Mouse (Mus musculus) CH12.LX (cell line): Measurements from ENCODE around the gene Gas7. TPM values are rescaled to one million over a fixed set of nuclear protein-coding genes. Genes with fewer than 3 reads are reported as not detected.

Experiments used
- DNase-seq: peaks from one replicate; pipeline ENCODE4 v3.0.0-alpha.2; 2013; ENCODE audit errors: extremely low read depth
- H3K27ac ChIP-seq: 2 replicates; pipeline ENCODE4 v1.5.1; 2012; ENCODE audit warnings: low read depth, mild to moderate bottlenecking, control low read depth, moderate library complexity; ENCODE audit not compliant: insufficient read depth
- H3K27me3 ChIP-seq: replicated peaks from 2 replicates; pipeline ENCODE3; 2012; ENCODE audit warnings: inconsistent platforms
- H3K36me3 ChIP-seq, 2 experiments: replicated peaks in 1 of 2; 2 replicates each; pipeline versions ENCODE3 to v1.6.1; 2012; ENCODE audit warnings: inconsistent platforms in 1 of 2, low read length in 1 of 2, mild to moderate bottlenecking in 1 of 2, mixed read lengths in 1 of 2, moderate library complexity in 1 of 2; ENCODE audit not compliant: control insufficient read depth in 1 of 2, insufficient read depth in 1 of 2
- H3K4me1 ChIP-seq, 2 experiments: 2 replicates each; pipeline ENCODE4 v1.6.1; 2012; ENCODE audit warnings: inconsistent platforms in 1 of 2, moderate library complexity in 1 of 2; ENCODE audit not compliant: insufficient read depth in 2 of 2, control insufficient read depth in 1 of 2
- H3K4me2 ChIP-seq: 2 replicates; pipeline ENCODE4 v1.6.1; 2012; ENCODE audit warnings: low read depth, mild to moderate bottlenecking, control low read depth; ENCODE audit not compliant: poor library complexity, insufficient read depth, severe bottlenecking
- H3K4me3 ChIP-seq, 3 experiments: fragments of 150-350 bp in 1 of 3; sonication (generic) in 1 of 3; replicated peaks in 1 of 3; 2 replicates each; pipeline versions ENCODE3 to v1.5.1; 2011 to 2012; ENCODE audit warnings: low read depth in 2 of 3, low read length in 2 of 3, mild to moderate bottlenecking in 2 of 3, moderate library complexity in 2 of 3, control low read depth in 1 of 3, improper control_type of control experiment in 1 of 3, inconsistent platforms in 1 of 3, mixed read lengths in 1 of 3; ENCODE audit not compliant: poor library complexity in 1 of 3
- H3K79me2 ChIP-seq: replicated peaks from 2 replicates; pipeline ENCODE4 v1.6.1; 2012; ENCODE audit warnings: mild to moderate bottlenecking, moderate library complexity; ENCODE audit not compliant: control insufficient read depth, poor library complexity, insufficient read depth, severe bottlenecking; ENCODE audit errors: extremely low read depth
- H3K9ac ChIP-seq: 2 replicates; pipeline ENCODE4 v1.6.1; 2012; ENCODE audit warnings: low read depth, mild to moderate bottlenecking, control low read depth, moderate library complexity; ENCODE audit not compliant: insufficient read depth
- H3K9me3 ChIP-seq: replicated peaks from 2 replicates; pipeline ENCODE3; 2012; ENCODE audit warnings: low read length, inconsistent platforms, mixed read lengths
- BHLHE40 ChIP-seq: IDR thresholded peaks from 2 replicates; pipeline ENCODE4 v1.6.1; 2011; ENCODE audit warnings: mild to moderate bottlenecking, low read depth, low read length, improper control_type of control experiment
- CHD2 ChIP-seq: IDR thresholded peaks from 2 replicates; pipeline ENCODE4 v1.6.1; 2011; ENCODE audit warnings: low read length, improper control_type of control experiment
- CTCF ChIP-seq, 2 experiments: IDR thresholded peaks in 1 of 2; conservative IDR thresholded peaks in 1 of 2; 2 replicates each; pipeline ENCODE4 v1.5.1; 2011 to 2012; ENCODE audit warnings: low read depth in 2 of 2, low read length in 2 of 2, improper control_type of control experiment in 1 of 2, inconsistent platforms in 1 of 2, mild to moderate bottlenecking in 1 of 2, moderate library complexity in 1 of 2
- ELF1 ChIP-seq: IDR thresholded peaks from 2 replicates; pipeline ENCODE4 v1.6.1; 2014; ENCODE audit warnings: low read depth, mild to moderate bottlenecking, inconsistent platforms, low read length, improper control_type of control experiment
- ETS1 ChIP-seq: conservative IDR thresholded peaks from 2 replicates; pipeline ENCODE4 v1.6.1; 2012; ENCODE audit warnings: low read depth, mild to moderate bottlenecking, inconsistent platforms, low read length, improper control_type of control experiment, moderate library complexity
- IRF4 ChIP-seq: IDR thresholded peaks from 2 replicates; pipeline ENCODE4 v1.6.1; 2014; ENCODE audit warnings: low read depth, mild to moderate bottlenecking, inconsistent platforms, low read length, improper control_type of control experiment
- JUN ChIP-seq: IDR thresholded peaks from 2 replicates; pipeline ENCODE4 v1.6.1; 2011; ENCODE audit warnings: low read depth, mild to moderate bottlenecking, low read length, improper control_type of control experiment, moderate library complexity; ENCODE audit not compliant: insufficient read depth
- KAT2A ChIP-seq: IDR thresholded peaks from 2 replicates; pipeline ENCODE4 v1.6.1; 2012; ENCODE audit warnings: low read length, improper control_type of control experiment, inconsistent platforms; ENCODE audit not compliant: insufficient replicate concordance
- MAX ChIP-seq: IDR thresholded peaks from 2 replicates; pipeline ENCODE4 v1.6.1; 2011; ENCODE audit warnings: low read length, improper control_type of control experiment
- MAZ ChIP-seq: IDR thresholded peaks from 2 replicates; pipeline ENCODE4 v1.6.1; 2012; ENCODE audit warnings: low read depth, mild to moderate bottlenecking, inconsistent platforms, low read length, improper control_type of control experiment, moderate library complexity
- MEF2A ChIP-seq: IDR thresholded peaks from 2 replicates; pipeline ENCODE4 v1.6.1; 2014; ENCODE audit warnings: low read depth, mild to moderate bottlenecking, inconsistent platforms, low read length, improper control_type of control experiment, borderline replicate concordance
- MYC ChIP-seq: IDR thresholded peaks from 2 replicates; pipeline ENCODE4 v1.6.1; 2011; ENCODE audit warnings: low read depth, mild to moderate bottlenecking, improper control_type of control experiment, low read length
- NELFE ChIP-seq: IDR thresholded peaks from 2 replicates; pipeline ENCODE4 v1.6.1; 2011; ENCODE audit warnings: low read depth, low read length, improper control_type of control experiment
- PAX5 ChIP-seq: IDR thresholded peaks from 2 replicates; pipeline ENCODE4 v1.6.1; 2012; ENCODE audit warnings: low read length, inconsistent platforms, mixed read lengths
- POLR2AphosphoS2 ChIP-seq: IDR thresholded peaks from 2 replicates; pipeline ENCODE4 v1.6.1; 2011; ENCODE audit warnings: low read depth, low read length, improper control_type of control experiment
- RAD21 ChIP-seq: IDR thresholded peaks from 2 replicates; pipeline ENCODE4 v1.6.1; 2011; ENCODE audit warnings: low read depth, mild to moderate bottlenecking, low read length, improper control_type of control experiment, moderate library complexity
- SIN3A ChIP-seq: IDR thresholded peaks from 2 replicates; pipeline ENCODE4 v1.6.1; 2012; ENCODE audit warnings: low read length, improper control_type of control experiment, inconsistent platforms
- SMC3 ChIP-seq: IDR thresholded peaks from 2 replicates; pipeline ENCODE4 v1.6.1; 2011; ENCODE audit warnings: low read depth, low read length, improper control_type of control experiment
- UBTF ChIP-seq: IDR thresholded peaks from 2 replicates; pipeline ENCODE4 v1.6.1; 2012; ENCODE audit warnings: low read depth, mild to moderate bottlenecking, inconsistent platforms, low read length, improper control_type of control experiment, moderate library complexity
- ZC3H11A ChIP-seq: IDR thresholded peaks from 2 replicates; pipeline ENCODE4 v1.6.1; 2012; ENCODE audit warnings: low read depth, mild to moderate bottlenecking, inconsistent platforms, low read length, improper control_type of control experiment
- ZMIZ1 ChIP-seq: IDR thresholded peaks from 2 replicates; pipeline ENCODE4 v1.6.1; 2012; ENCODE audit warnings: low read depth, mild to moderate bottlenecking, inconsistent platforms, low read length, improper control_type of control experiment
- ZNF384 ChIP-seq: IDR thresholded peaks from 2 replicates; pipeline ENCODE4 v1.6.1; 2012; ENCODE audit warnings: low read depth, low read length, improper control_type of control experiment, inconsistent platforms
- dilution Hi-C: fragments of 300-500 bp; cut with MboI; formaldehyde crosslinking; loops from 2 replicates; pipeline ENCODE4 v1.14.3; 2020; ENCODE audit warnings: low sequenced_read_pairs; ENCODE audit not compliant: extremely low pct_unique_long_range_greater_than_20kb, extremely low pct_ligation_motif_present
- in situ Hi-C: fragments of 300-500 bp; cut with MboI; formaldehyde crosslinking; loops from 3 replicates; pipeline ENCODE4 v1.14.3; 2019; ENCODE audit warnings: low sequenced_read_pairs, low pct_ligation_motif_present, low pct_unique_long_range_greater_than_20kb, mixed read lengths
- polyA plus RNA-seq: library from polyadenylated mRNA; unstranded; fragments of >175 nt; gene quantifications from 2 replicates; pipeline ENCODE4 v1.2.1, GENCODE M21; 2012; ENCODE audit warnings: low read depth; ENCODE audit not compliant: insufficient read length
- total RNA-seq, 2 experiments: library from RNA; depleted of rRNA; stranded (reverse); fragments of 300-350 nt in 1 of 2; fragments of >200 nt in 1 of 2; gene quantifications; 2 replicates each; pipeline ENCODE4 v1.2.3; 2012 to 2014

Gene Gas7
- total and polyA plus RNA-seq, 3 experiments = 7.0 to 20.8 (median 7.0) TPM

- peak; percentile 55 for DNase-seq
- Histone ChIP-seq H3K9me3 (no peaks in the 10 kb centered on the region), H3K4me2 (no peak overlapping the region), H3K79me2 (no peaks in the 10 kb centered on the region), H3K36me3 (no peaks in the 10 kb centered on the region), H3K9ac (no peak overlapping the region), H3K27me3 (no peaks in the 10 kb centered on the region), H3K27ac (no peak overlapping the region), H3K4me3 (no peak overlapping the region), H3K4me1 (peaks cover 2 to 47% of the 10 kb centered on the region in 2 experiments; a peak in 2 of 4 replicates)
- TF ChIP-seq POLR2AphosphoS2 = no peak
- TF ChIP-seq CTCF (conservative IDR thresholded peaks at IDR 0.05 in 1 of 2, IDR thresholded peaks at IDR 0.05 in 1 of 2; ENCODE audit: low read depth in 2 of 2, low read length in 2 of 2) = peak; percentile 71 to 92
- TF ChIP-seq NELFE = no peak
- TF ChIP-seq ZMIZ1 = no peak
- no peak for TF ChIP-seq MEF2A
- TF ChIP-seq ZC3H11A = no peak
- TF ChIP-seq IRF4 = 0 out of 2 replicates have a peak, but pooled peaks have one; percentile 6
- TF ChIP-seq BHLHE40 = no peak
- no peak for TF ChIP-seq PAX5
- TF ChIP-seq KAT2A = no peak
- no peak for TF ChIP-seq SIN3A
- TF ChIP-seq ZNF384 = no peak
- TF ChIP-seq CHD2 = no peak
- TF ChIP-seq SMC3 = peak; percentile 64
- peak; percentile 62 for TF ChIP-seq RAD21
- TF ChIP-seq MAZ = no peak; the same call in 1 of the 2 replicates
- TF ChIP-seq UBTF = no peak
- dilution Hi-C loops (no loop called here), in situ Hi-C loops (no loop called here)
Measured at GRCm38 (mm10) chr11:67431864-67432263, 23.4 kb upstream of the Gas7 start.

GRCm38 (mm10) chr11:67433763-67434162, 21.5 kb upstream of the Gas7 start:
- TF ChIP-seq ZNF384 (no peak), MYC (no peak), ELF1 (no peak), CHD2 (no peak), MEF2A (no peak), ZMIZ1 (no peak), ETS1 (no peak), IRF4 (no peak), MAX (no peak), JUN (no peak)
- dilution Hi-C loops = no loop called here
- no peaks in the 10 kb centered on the region for H3K36me3 ChIP-seq

More at GRCm38 (mm10) chr11:67433763-67434162, 21.5 kb upstream of the Gas7 start:
- H3K4me2 ChIP-seq = no peak overlapping the region
- no peak overlapping the region for H3K9ac ChIP-seq
- H3K27ac ChIP-seq = no peak overlapping the region
- peaks cover 2 to 38% of the 10 kb centered on the region in 2 experiments; a peak in 2 of 4 replicates for H3K4me1 ChIP-seq
- H3K9me3 ChIP-seq = no peaks in the 10 kb centered on the region
- H3K27me3 ChIP-seq = no peaks in the 10 kb centered on the region
- no peaks in the 10 kb centered on the region for H3K79me2 ChIP-seq
- no peak overlapping the region for H3K4me3 ChIP-seq
- in situ Hi-C loops = no loop called here
- no peak for DNase-seq
